Mouse (Mus musculus): ENCODE measurements around the gene Slc35c1. TPM values are rescaled to one million over a fixed set of nuclear protein-coding genes. Genes with fewer than 3 reads are reported as not detected.

Gene Slc35c1
- polyA plus RNA-seq, 1 experiment: 160 TPM

DNA sequence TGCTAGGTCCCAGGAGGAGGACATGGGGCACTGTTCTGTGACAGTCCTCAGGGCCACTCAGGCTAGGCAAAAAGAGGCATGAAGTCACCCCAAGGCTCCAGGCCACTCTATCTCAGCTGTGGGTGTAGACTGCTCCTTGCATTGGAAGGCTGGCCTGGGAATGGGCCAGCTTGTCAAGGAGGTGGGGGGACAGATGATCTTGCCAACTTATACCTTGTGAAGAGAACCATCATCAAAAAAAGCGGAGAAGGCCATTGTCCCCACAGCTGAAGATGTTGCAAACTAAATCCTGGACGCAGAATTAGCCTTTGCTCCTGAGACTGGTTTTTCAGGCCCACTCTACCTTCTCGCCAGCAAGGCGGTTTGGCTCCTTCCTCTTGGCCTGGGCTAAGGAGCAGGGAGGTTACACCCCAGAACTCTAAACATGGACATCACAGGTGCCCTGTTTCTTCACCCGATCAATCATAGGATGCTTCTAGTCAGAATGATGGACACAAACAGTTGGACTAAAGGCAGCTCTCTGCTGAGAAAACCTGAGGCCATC lies 56.5 kb downstream of the Slc35c1 start:
- H3K4me1 ChIP-seq (ENCODE audit: control insufficient read depth, insufficient read depth, insufficient read length, low read length): peaks cover 6% of the 10 kb centered on the region; the same call in 1 of the 2 replicates
- no peak for TF ChIP-seq CTCF (IDR thresholded peaks at IDR 0.05; ENCODE audit: extremely low read depth, insufficient read length, insufficient replicate concordance, low read depth, low read length)
- TF ChIP-seq POLR2A (IDR thresholded peaks at IDR 0.05; ENCODE audit: low read depth, low read length): no peak
- peaks cover 12% of the 10 kb centered on the region for H3K36me3 ChIP-seq (ENCODE audit: control insufficient read depth, insufficient read depth, low read length)
- no peak overlapping the region for H3K4me3 ChIP-seq (ENCODE audit: low read depth, low read length)
- no peak overlapping the region for H3K27ac ChIP-seq (ENCODE audit: insufficient read depth, low read depth, low read length)
- WGBS: 93% methylated on average over 5 of the region's 5 CpGs
- H3K27me3 ChIP-seq (ENCODE audit: control insufficient read depth, insufficient read depth, low read length): peaks cover 10% of the 10 kb centered on the region

Other genes starting within 250 kb of the Slc35c1 start
- gene Pex16, start 85.9 kb downstream of the Slc35c1 start, polyA plus RNA-seq (2012; rRNA removed): 71.2 and 157 TPM in 2 replicates
- 12.3 and 15.6 TPM in 2 replicates for gene Large2, start 85.7 kb downstream of the Slc35c1 start, polyA plus RNA-seq (2012; rRNA removed)
- 3.5 and 7.4 TPM in 2 replicates for gene 1700029I15Rik, start 78.0 kb downstream of the Slc35c1 start, polyA plus RNA-seq (2012; rRNA removed)
- gene Mapk8ip1, start 59.3 kb downstream of the Slc35c1 start, polyA plus RNA-seq (2012; rRNA removed): 4.7 and 5.3 TPM in 2 replicates
- 4.7 and 13.1 TPM in 2 replicates for gene Cry2, start 26.5 kb downstream of the Slc35c1 start, polyA plus RNA-seq (2012; rRNA removed)
- gene Chst1, start 139.2 kb upstream of the Slc35c1 start, polyA plus RNA-seq (2012; rRNA removed): 3.1 and 5.5 TPM in 2 replicates